Mouse (Mus musculus) E14TG2a.4 (cell line): Measurements from ENCODE around the gene Abt1.

Experiments
- CTCF ChIP-seq: conservative IDR thresholded peaks from 2 replicates; pipeline ENCODE4 v1.5.1; 2014; ENCODE audit warnings: low read length
- NANOG ChIP-seq: IDR thresholded peaks from 2 replicates; pipeline ENCODE4 v1.6.1; 2014; ENCODE audit warnings: borderline replicate concordance, low read length, mixed read lengths
- POU5F1 ChIP-seq: IDR thresholded peaks from 2 replicates; pipeline ENCODE4 v1.6.1; 2014; ENCODE audit warnings: low read length, borderline replicate concordance

DNA sequence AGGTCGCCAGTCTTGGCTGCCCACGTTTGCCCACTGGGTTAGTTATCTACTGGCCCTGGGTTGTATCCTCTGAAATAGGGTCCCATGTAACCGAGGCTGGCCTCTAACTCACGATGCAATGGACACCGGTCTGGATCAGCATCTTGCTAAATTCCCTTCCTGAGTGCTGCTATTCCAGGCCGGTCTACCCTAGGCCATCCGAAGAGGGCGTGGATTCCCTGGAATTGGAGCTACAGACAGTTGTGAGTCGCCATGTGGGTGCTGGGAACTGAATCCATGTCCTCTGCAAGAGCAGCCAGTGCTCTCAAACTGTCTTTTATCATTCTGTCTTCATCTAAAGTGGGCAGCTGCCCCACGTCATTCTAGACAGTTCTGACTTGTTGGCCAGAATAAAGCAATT is 16.2 kb upstream of the Abt1 start:
- TF ChIP-seq CTCF (no peak), NANOG (no peak), POU5F1 (no peak)
